Mouse (Mus musculus) lung, embryonic 15.5 days (tissue): Measurements from ENCODE around the gene 0610037L13Rik. TPM values are rescaled to one million over a fixed set of nuclear protein-coding genes. Genes with fewer than 3 reads are reported as not detected.

Experiments
- ATAC-seq: fragments of 200-750 bp; cut with Nextera tagmentation; 2 replicates; pipeline ENCODE4 v1.8.0; 2017; ENCODE audit warnings: moderate number of reproducible peaks, borderline replicate concordance; ENCODE audit not compliant: low FRiP score, low TSS enrichment; ENCODE audit errors: extremely low read depth
- H3K27ac ChIP-seq: fragments of 300-500 bp; sonication (generic); 2 replicates; pipeline ENCODE4 v1.5.1; 2015; ENCODE audit warnings: moderate library complexity, mild to moderate bottlenecking, inconsistent platforms
- H3K27me3 ChIP-seq: fragments of 300-500 bp; sonication (generic); 2 replicates; pipeline ENCODE4 v1.6.1; 2015; ENCODE audit warnings: inconsistent platforms
- H3K36me3 ChIP-seq: fragments of 300-500 bp; sonication (generic); 2 replicates; pipeline ENCODE4 v1.6.1; 2015; ENCODE audit warnings: inconsistent platforms
- H3K4me1 ChIP-seq: fragments of 300-500 bp; sonication (generic); 2 replicates; pipeline ENCODE4 v1.6.1; 2015; ENCODE audit warnings: inconsistent platforms
- H3K4me2 ChIP-seq: fragments of 300-500 bp; sonication (generic); 2 replicates; pipeline ENCODE4 v1.6.1; 2015; ENCODE audit warnings: inconsistent platforms, mild to moderate bottlenecking, moderate library complexity
- H3K4me3 ChIP-seq: fragments of 300-500 bp; sonication (generic); 2 replicates; pipeline ENCODE4 v1.5.1; 2015; ENCODE audit warnings: mild to moderate bottlenecking, inconsistent platforms
- H3K9ac ChIP-seq: fragments of 300-500 bp; sonication (generic); 2 replicates; pipeline ENCODE4 v1.6.1; 2015; ENCODE audit warnings: inconsistent platforms
- H3K9me3 ChIP-seq: fragments of 300-500 bp; sonication (generic); 2 replicates; pipeline ENCODE4 v1.6.1; 2016; ENCODE audit warnings: inconsistent platforms
- WGBS: fragments of 180-500 bp; shearing (Covaris S2); methylation state at CpG from one replicate; pipeline ENCODE4 v1.1.7; 2015; 5-methylcytosine and 5-hydroxymethylcytosine counted together
- polyA plus RNA-seq: library from polyadenylated mRNA; unstranded; fragments of >200 nt; fragmentation: Nextera tagmentation; extraction: Ambion mirVana; gene quantifications from 2 replicates; pipeline ENCODE4 v1.2.1, GENCODE M21; 2015

0610037L13Rik gene
- polyA plus RNA-seq, 1 experiment from 2014 or later: 128 TPM

DNA sequence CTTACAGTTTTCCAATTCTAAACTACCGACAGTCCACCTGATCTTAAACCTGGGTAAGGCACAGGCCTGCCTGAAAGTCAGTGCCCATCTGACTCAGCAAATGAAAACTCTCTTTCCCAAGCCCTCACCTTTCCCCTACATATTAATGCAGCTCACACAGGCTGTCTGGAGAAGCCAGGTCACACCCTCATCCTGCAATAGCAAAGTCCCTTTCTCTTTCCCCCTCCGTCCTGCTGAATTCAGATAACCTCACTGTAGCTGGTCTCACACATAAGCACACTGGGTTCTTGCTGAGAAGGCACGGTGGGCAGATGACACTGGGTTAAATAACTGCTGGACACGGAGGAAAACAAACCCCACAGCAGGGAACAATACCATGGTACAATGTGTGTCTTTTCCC lies 32.3 kb downstream of the 0610037L13Rik start:
- no peaks in the 10 kb centered on the region for H3K36me3 ChIP-seq
- peak overlapping the region; percentile 77 for H3K4me2 ChIP-seq
- no peaks in the 10 kb centered on the region for H3K9me3 ChIP-seq
- H3K4me1 ChIP-seq: peaks cover 24% of the 10 kb centered on the region
- 61% methylated on average over 4 of the region's 4 CpGs for WGBS
- H3K27me3 ChIP-seq: no peaks in the 10 kb centered on the region
- peak overlapping the region; percentile 92; the same call in 1 of the 2 replicates for H3K4me3 ChIP-seq
- no peak for ATAC-seq
- no peak overlapping the region for H3K27ac ChIP-seq
- H3K9ac ChIP-seq: 0 out of 2 replicates have a peak overlapping the region, but pooled peaks have one; percentile 92

DNA sequence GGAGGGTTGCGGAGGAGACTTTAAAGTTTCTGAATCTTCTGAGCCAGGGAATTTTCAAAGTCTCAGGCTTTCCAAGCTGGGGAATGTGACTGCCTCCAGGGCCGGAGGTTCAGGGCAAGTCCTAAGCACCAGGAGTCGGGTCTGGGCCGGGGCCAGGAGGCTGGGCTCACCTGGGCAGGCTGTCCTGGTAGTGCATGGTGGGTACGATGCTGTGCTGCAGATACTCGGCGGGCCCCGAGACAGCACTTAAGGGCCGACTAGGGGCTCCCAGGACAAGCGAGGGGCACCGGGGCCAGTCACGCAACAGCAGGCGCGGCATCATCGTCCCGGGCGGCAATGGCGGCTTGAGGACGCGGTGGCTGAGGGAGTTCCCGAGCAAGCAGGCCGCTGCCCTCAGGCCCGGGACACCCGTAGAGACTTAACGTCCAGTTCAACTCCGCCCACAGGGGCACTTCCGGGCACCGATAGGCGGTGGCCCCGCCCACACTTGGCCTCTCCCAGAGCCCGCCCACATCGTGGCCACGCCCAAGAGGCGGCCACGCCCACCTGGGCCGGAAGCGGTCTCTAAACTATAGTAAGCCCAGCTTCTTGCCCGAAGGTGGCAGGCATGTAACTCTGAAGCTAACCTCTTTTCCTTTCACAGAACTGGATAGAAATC lies 33.7 kb downstream of the 0610037L13Rik start, which contains the start of gene Cpt2:
Gene Cpt2, minus strand, starts transcription at position 466 of the 658 bp plus-strand sequence.
- Histone ChIP-seq H3K27ac (peak within 1 kb of the TSS; percentile 86), H3K36me3 (no peaks in the 10 kb centered on the region), H3K9ac (peak within 1 kb of the TSS; percentile 92), H3K4me2 (peak within 1 kb of the TSS; percentile 77), H3K4me3 (peak within 1 kb of the TSS; percentile 92), H3K9me3 (no peaks in the 10 kb centered on the region), H3K4me1 (peaks cover 24% of the 10 kb centered on the region), H3K27me3 (no peaks in the 10 kb centered on the region)
- WGBS: under 1% methylated on average over 38 of the region's 38 CpGs
- ATAC-seq: peak; percentile 97

DNA sequence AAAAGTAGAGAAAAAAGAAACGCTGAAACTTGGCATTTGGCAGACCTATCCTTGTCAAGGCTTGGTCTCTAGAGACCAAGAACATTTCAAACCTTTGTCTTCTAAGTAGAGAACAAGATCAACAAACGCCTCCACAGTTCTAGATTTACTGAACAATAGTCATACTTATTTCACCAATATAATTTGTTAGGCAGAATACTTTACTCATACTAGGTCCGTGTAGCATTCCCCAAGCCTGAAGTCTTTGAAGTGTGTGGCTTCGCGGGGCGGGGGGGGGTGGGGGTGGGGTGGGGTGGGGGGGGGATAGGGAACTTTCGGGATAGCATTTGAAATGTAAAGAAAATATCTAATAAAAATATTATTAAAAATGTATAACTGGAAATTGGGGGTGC lies 34.2 kb downstream of the 0610037L13Rik start:
- no peak overlapping the region for H3K9ac ChIP-seq
- no peaks in the 10 kb centered on the region for H3K27me3 ChIP-seq
- peak overlapping the region; percentile 86 for H3K27ac ChIP-seq
- peaks cover 24% of the 10 kb centered on the region for H3K4me1 ChIP-seq
- WGBS: 44% methylated on average over 7 of the region's 7 CpGs
- peak; percentile 24; the same call in 1 of the 2 replicates for ATAC-seq
- H3K36me3 ChIP-seq: no peaks in the 10 kb centered on the region
- H3K4me2 ChIP-seq: peak overlapping the region; percentile 77
- peak overlapping the region; percentile 92 for H3K4me3 ChIP-seq
- H3K9me3 ChIP-seq: no peaks in the 10 kb centered on the region

- no peak overlapping the region for H3K27ac ChIP-seq
- no peaks in the 10 kb centered on the region for H3K9me3 ChIP-seq
- no peaks in the 10 kb centered on the region for H3K27me3 ChIP-seq
- H3K36me3 ChIP-seq: no peaks in the 10 kb centered on the region
- no peak overlapping the region for H3K4me3 ChIP-seq
- 65% methylated on average over 2 of the region's 2 CpGs for WGBS
- H3K4me1 ChIP-seq: no peaks in the 10 kb centered on the region
- H3K4me2 ChIP-seq: no peak overlapping the region
- H3K9ac ChIP-seq: no peak overlapping the region
- no peak for ATAC-seq
These were observed 38.7 kb downstream of the 0610037L13Rik start for GRCm38 (mm10) chr4:107928269-107928668.

DNA sequence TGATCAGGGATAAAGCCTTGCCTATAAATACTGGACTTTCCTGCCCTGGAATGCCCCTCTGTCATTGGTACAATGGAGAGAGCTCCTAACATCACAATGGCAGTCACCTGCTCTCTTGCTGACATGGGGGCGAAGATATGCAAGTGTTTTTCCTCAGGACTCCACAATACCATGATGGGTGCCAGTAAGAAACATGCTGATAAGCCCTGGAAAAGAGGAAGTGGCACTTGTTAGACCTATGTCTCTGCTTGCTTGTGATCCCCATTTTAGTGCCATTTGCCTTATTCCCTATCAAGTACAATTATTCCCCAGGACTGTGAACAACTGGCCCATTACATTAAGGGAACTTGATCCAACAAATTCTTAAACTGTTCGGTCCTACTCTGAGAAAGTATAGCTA lies 39.1 kb downstream of the 0610037L13Rik start:
- Histone ChIP-seq H3K4me2 (no peak overlapping the region), H3K27me3 (no peaks in the 10 kb centered on the region), H3K9me3 (no peaks in the 10 kb centered on the region), H3K27ac (no peak overlapping the region), H3K4me3 (no peak overlapping the region), H3K9ac (no peak overlapping the region), H3K36me3 (no peaks in the 10 kb centered on the region), H3K4me1 (no peaks in the 10 kb centered on the region)
- WGBS: 78% methylated on average over 2 of the region's 2 CpGs
- ATAC-seq: no peak

GRCm38 (mm10) chr4:107931453-107931852 lies 41.8 kb downstream of the 0610037L13Rik start:
- no peak for ATAC-seq
- no peak overlapping the region for H3K27ac ChIP-seq
- 82% methylated on average over 3 of the region's 3 CpGs for WGBS
- no peaks in the 10 kb centered on the region for H3K36me3 ChIP-seq
- no peaks in the 10 kb centered on the region for H3K9me3 ChIP-seq
- H3K9ac ChIP-seq: no peak overlapping the region
- no peaks in the 10 kb centered on the region for H3K4me1 ChIP-seq
- H3K4me2 ChIP-seq: no peak overlapping the region
- H3K4me3 ChIP-seq: no peak overlapping the region
- no peaks in the 10 kb centered on the region for H3K27me3 ChIP-seq

- Histone ChIP-seq H3K9me3 (no peaks in the 10 kb centered on the region), H3K27ac (no peak overlapping the region), H3K4me2 (no peak overlapping the region), H3K4me1 (peaks cover 9% of the 10 kb centered on the region), H3K36me3 (no peaks in the 10 kb centered on the region), H3K27me3 (no peaks in the 10 kb centered on the region), H3K4me3 (no peak overlapping the region), H3K9ac (no peak overlapping the region)
- ATAC-seq: no peak
- 72% methylated on average over 8 of the region's 8 CpGs for WGBS
These were observed 43.6 kb downstream of the 0610037L13Rik start for GRCm38 (mm10) chr4:107933239-107933638.

DNA sequence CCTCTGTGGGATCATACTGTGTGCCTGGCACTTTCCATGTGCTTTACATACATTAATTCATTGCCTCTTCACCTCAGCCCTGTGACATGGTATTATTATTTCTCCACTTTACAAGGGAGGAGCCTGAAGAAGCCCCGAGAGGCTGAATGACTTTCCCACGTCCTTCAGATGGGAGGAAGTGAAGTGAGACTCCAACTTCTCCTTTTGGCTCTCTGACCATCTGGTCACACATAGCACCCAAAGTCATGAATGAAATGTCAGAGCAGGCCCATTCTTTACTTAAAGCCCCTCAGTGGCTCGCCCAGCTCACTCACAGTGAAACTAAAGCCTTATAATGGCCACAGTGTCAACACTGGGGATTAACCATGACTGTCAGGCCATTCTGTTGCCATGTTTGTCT lies 45.6 kb downstream of the 0610037L13Rik start:
- peaks cover 11% of the 10 kb centered on the region for H3K4me1 ChIP-seq
- H3K27me3 ChIP-seq: 0 out of 2 replicates have a peak, but pooled peaks cover 3% of the 10 kb centered on the region
- no peak for ATAC-seq
- WGBS: 55% methylated on average over 3 of the region's 3 CpGs
- H3K36me3 ChIP-seq: no peaks in the 10 kb centered on the region
- H3K4me2 ChIP-seq: no peak overlapping the region
- H3K27ac ChIP-seq: no peak overlapping the region
- H3K9ac ChIP-seq: no peak overlapping the region
- no peak overlapping the region for H3K4me3 ChIP-seq
- H3K9me3 ChIP-seq: no peaks in the 10 kb centered on the region

DNA sequence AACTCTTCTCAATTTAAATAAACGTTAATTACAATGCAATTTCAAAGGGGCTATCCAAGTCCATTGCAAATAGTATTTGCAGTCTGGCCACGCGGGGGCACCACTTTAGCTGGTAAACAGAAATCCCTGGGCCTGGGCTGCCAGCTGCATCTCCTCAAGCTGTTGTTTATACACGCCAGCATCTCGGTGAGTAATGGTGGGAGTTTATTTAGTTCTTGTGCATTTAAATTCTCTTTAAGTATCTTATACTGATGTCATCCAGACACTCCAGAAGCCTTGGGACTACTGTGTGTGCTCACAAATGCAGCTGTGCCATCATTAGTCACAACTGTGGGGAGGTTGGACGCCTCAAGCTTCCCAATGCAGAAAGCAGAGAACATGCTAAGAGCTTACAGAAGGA lies 47.7 kb downstream of the 0610037L13Rik start:
- 9% methylated on average over 6 of the region's 6 CpGs for WGBS
- H3K27ac ChIP-seq: peak overlapping the region; percentile 56
- ATAC-seq: peak; percentile 86

DNA sequence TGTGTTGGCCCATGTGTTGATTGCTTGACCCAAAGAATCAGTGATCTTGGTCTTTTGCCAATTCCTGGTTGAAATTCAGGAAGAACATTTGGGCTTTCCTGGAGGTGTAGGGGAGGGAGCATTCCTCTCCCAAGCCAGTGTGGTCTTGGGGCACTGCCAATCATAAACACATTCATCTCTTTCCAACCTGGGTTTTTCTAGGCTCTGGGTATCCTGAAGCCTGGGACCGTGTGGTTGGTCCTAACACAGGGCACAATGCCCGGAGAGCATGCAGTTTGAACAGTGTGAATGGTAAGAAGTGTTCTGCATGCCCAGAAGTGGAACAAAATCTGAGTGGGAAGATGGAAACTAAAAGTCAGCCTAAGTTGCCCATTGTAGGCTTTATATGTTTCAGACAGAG lies 48.5 kb downstream of the 0610037L13Rik start:
- no peak for ATAC-seq
- Histone ChIP-seq H3K4me2 (no peak overlapping the region), H3K9ac (no peak overlapping the region), H3K4me3 (no peak overlapping the region), H3K27ac (peak overlapping the region; percentile 56; the same call in 1 of the 2 replicates), H3K4me1 (peaks cover 11% of the 10 kb centered on the region), H3K9me3 (no peaks in the 10 kb centered on the region), H3K27me3 (0 out of 2 replicates have a peak, but pooled peaks cover 3% of the 10 kb centered on the region), H3K36me3 (no peaks in the 10 kb centered on the region)
- WGBS: 51% methylated on average over 2 of the region's 2 CpGs

More for the DNA sequence above, 47.7 kb downstream of the 0610037L13Rik start:
- Histone ChIP-seq H3K9ac (no peak overlapping the region), H3K4me1 (peaks cover 11% of the 10 kb centered on the region), H3K36me3 (no peaks in the 10 kb centered on the region), H3K4me3 (no peak overlapping the region), H3K4me2 (no peak overlapping the region; the same call in 1 of the 2 replicates), H3K9me3 (no peaks in the 10 kb centered on the region), H3K27me3 (0 out of 2 replicates have a peak, but pooled peaks cover 3% of the 10 kb centered on the region)

- H3K9ac ChIP-seq: no peak overlapping the region
- H3K4me2 ChIP-seq: no peak overlapping the region
- no peak for ATAC-seq
- peaks cover 6% of the 10 kb centered on the region for H3K4me1 ChIP-seq
- no peaks in the 10 kb centered on the region for H3K9me3 ChIP-seq
- 81% methylated on average over 7 of the region's 7 CpGs for WGBS
- no peak overlapping the region for H3K27ac ChIP-seq
- no peak overlapping the region for H3K4me3 ChIP-seq
- H3K27me3 ChIP-seq: 0 out of 2 replicates have a peak, but pooled peaks cover 3% of the 10 kb centered on the region
- no peaks in the 10 kb centered on the region for H3K36me3 ChIP-seq
These were observed 53.1 kb downstream of the 0610037L13Rik start for GRCm38 (mm10) chr4:107942741-107943140.

- Histone ChIP-seq H3K27ac (no peak overlapping the region), H3K9me3 (no peaks in the 10 kb centered on the region), H3K4me3 (no peak overlapping the region), H3K4me1 (no peaks in the 10 kb centered on the region), H3K27me3 (0 out of 2 replicates have a peak, but pooled peaks cover 3% of the 10 kb centered on the region), H3K4me2 (no peak overlapping the region), H3K9ac (no peak overlapping the region), H3K36me3 (no peaks in the 10 kb centered on the region)
- 80% methylated on average over 2 of the region's 2 CpGs for WGBS
- no peak for ATAC-seq
These were observed 54.5 kb downstream of the 0610037L13Rik start for GRCm38 (mm10) chr4:107944141-107944540.
